In genomic region chr3:33360030-33360429, GRCm38 (mm10) we compare ENCODE assay signal across 18 mouse cellular contexts.
"Had no signal": no experiment of that assay in that cellular context is flagged by ENCODE, and none has a peak within 500 bp of the region (broad histone marks: within the 10 kb centered on the region; RNA-seq: fewer than 3 reads in every experiment).

No protein-coding gene starts in this region.

- ATAC-seq: liver, postnatal 0 days; lung, postnatal 0 days; midbrain, embryonic 13.5 days; midbrain, embryonic 15.5 days had no signal

- H3K27ac ChIP-seq: lung, embryonic 15.5 days; macrophage; midbrain, embryonic 13.5 days; midbrain, embryonic 15.5 days; neural tube, embryonic 12.5 days had no signal

- H3K4me3 ChIP-seq: lung, embryonic 15.5 days; megakaryocyte, embryonic 14.5 days; midbrain, embryonic 13.5 days; midbrain, embryonic 15.5 days; neural tube, embryonic 12.5 days had no signal

- DNase-seq: liver, postnatal 0 days; lung, adult 2 months; lung, postnatal 14 days; lung, postnatal 36 days; right cerebral cortex, adult 18-20 months; right cerebral cortex, postnatal 25 days; right cerebral cortex, postnatal 4 days; spleen, adult 18-20 months; thymus, adult 2 months; thymus, postnatal 25 days; thymus, postnatal 4 days had no signal
